Mouse (Mus musculus) liver, embryonic 14.5 days (tissue): ENCODE data around the gene Pi4ka. TPM values are rescaled to one million over a fixed set of nuclear protein-coding genes. Genes with fewer than 3 reads are reported as not detected.

ENCODE experiments used
- ATAC-seq: fragments of 200-750 bp; cut with Nextera tagmentation; 2 replicates; pipeline ENCODE4 v1.8.0; 2017; ENCODE audit warnings: moderate number of reproducible peaks, mild to moderate bottlenecking, moderate library complexity; ENCODE audit not compliant: insufficient read depth
- DNase-seq, 3 experiments: peaks; one replicate each; pipeline ENCODE4 v3.0.0-alpha.2; 2012 to 2013; ENCODE audit warnings: low read depth in 3 of 3, low spot score in 3 of 3
- H3K27ac ChIP-seq: fragments of 300-500 bp; sonication (generic); 2 replicates; pipeline ENCODE4 v1.5.1; 2014; ENCODE audit warnings: moderate library complexity, mild to moderate bottlenecking, control low read depth, inconsistent platforms
- H3K27me3 ChIP-seq: fragments of 300-500 bp; sonication (generic); 2 replicates; pipeline ENCODE4 v1.6.1; 2014; ENCODE audit warnings: mild to moderate bottlenecking, low read length, moderate library complexity; ENCODE audit not compliant: control insufficient read depth, insufficient read depth
- H3K36me3 ChIP-seq: fragments of 300-500 bp; sonication (generic); replicated peaks from 2 replicates; pipeline ENCODE4 v1.6.1; 2014; ENCODE audit warnings: low read depth; ENCODE audit not compliant: control insufficient read depth, insufficient read depth
- H3K4me1 ChIP-seq, 2 experiments: fragments of 200-500 bp in 1 of 2; fragments of 300-500 bp in 1 of 2; sonication (generic) in 1 of 2; replicated peaks; 2 replicates each; pipeline ENCODE4 v1.6.1; 2012 to 2014; ENCODE audit warnings: antibody characterized with exemption in 1 of 2, inconsistent platforms in 1 of 2, low read length in 1 of 2; ENCODE audit not compliant: control insufficient read depth in 2 of 2, insufficient read depth in 2 of 2
- H3K4me2 ChIP-seq: fragments of 300-500 bp; sonication (generic); 2 replicates; pipeline ENCODE4 v1.6.1; 2014; ENCODE audit warnings: low read depth, mild to moderate bottlenecking, control low read depth, moderate library complexity
- H3K4me3 ChIP-seq, 2 experiments: fragments of 200-500 bp in 1 of 2; fragments of 300-500 bp in 1 of 2; sonication (generic) in 1 of 2; 2 replicates each; pipeline ENCODE4 v1.5.1; 2012 to 2014; ENCODE audit warnings: low read depth in 2 of 2, low read length in 2 of 2, mild to moderate bottlenecking in 2 of 2, control low read depth in 1 of 2, inconsistent platforms in 1 of 2, moderate library complexity in 1 of 2; ENCODE audit not compliant: insufficient read depth in 1 of 2
- H3K9ac ChIP-seq: fragments of 300-500 bp; sonication (generic); replicated peaks from 2 replicates; pipeline ENCODE4 v1.6.1; 2014; ENCODE audit warnings: mild to moderate bottlenecking, control low read depth, moderate library complexity
- H3K9me3 ChIP-seq: fragments of 300-500 bp; sonication (generic); 2 replicates; pipeline ENCODE4 v1.6.1; 2016; ENCODE audit warnings: low read length, mixed read lengths; ENCODE audit not compliant: control insufficient read depth
- CTCF ChIP-seq: IDR thresholded peaks from 2 replicates; pipeline ENCODE4 v1.5.1; 2016; ENCODE audit warnings: antibody characterized with exemption, low read depth, control low read depth
- EP300 ChIP-seq: IDR thresholded peaks from 2 replicates; pipeline ENCODE4 v1.6.1; 2016; ENCODE audit warnings: antibody characterized with exemption, low read depth
- WGBS: fragments of 180-500 bp; shearing (Covaris S2); extraction: QIAGEN DNeasy Blood & Tissue Kit; methylation state at CpG from one replicate; pipeline ENCODE4 v1.1.7; 2014; ENCODE audit not compliant: insufficient replicate concordance; 5-methylcytosine and 5-hydroxymethylcytosine counted together
- polyA plus RNA-seq, 2 experiments: library from polyadenylated mRNA; depleted of rRNA in 1 of 2; stranded (reverse) in 1 of 2; unstranded in 1 of 2; fragments of >200 nt; fragmentation: Nextera tagmentation in 1 of 2; extraction: Ambion mirVana in 1 of 2; gene quantifications; 2 replicates each; pipeline versions ENCODE4 v1.2.1 to v1.2.3; 2012 to 2014

Pi4ka gene
- polyA plus RNA-seq, 2 experiments = 13.7 to 19.0 TPM

GRCm38 (mm10) chr16:17312531-17312930 lies 93.6 kb downstream of the Pi4ka start:
- 82% methylated on average over 5 of the region's 5 CpGs for WGBS
- TF ChIP-seq EP300 = no peak
- no peak for TF ChIP-seq CTCF
- no peak overlapping the region for H3K9ac ChIP-seq
- no peaks in the 10 kb centered on the region for H3K9me3 ChIP-seq
- H3K27ac ChIP-seq = no peak overlapping the region
- no peak for ATAC-seq
- no peak overlapping the region for H3K4me2 ChIP-seq
- no peaks in the 10 kb centered on the region for H3K27me3 ChIP-seq
- DNase-seq = no peak
- no peak overlapping the region for H3K4me3 ChIP-seq
- H3K36me3 ChIP-seq = no peaks in the 10 kb centered on the region; the same call in 1 of the 2 replicates
- H3K4me1 ChIP-seq = no peaks in the 10 kb centered on the region

GRCm38 (mm10) chr16:17309036-17309435 lies 97.1 kb downstream of the Pi4ka start:
- no peak overlapping the region for H3K4me2 ChIP-seq
- no peaks in the 10 kb centered on the region for H3K27me3 ChIP-seq
- 84% methylated on average over 10 of the region's 10 CpGs for WGBS
- no peak overlapping the region for H3K4me3 ChIP-seq
- H3K36me3 ChIP-seq = no peaks in the 10 kb centered on the region; the same call in 1 of the 2 replicates
- no peak overlapping the region for H3K9ac ChIP-seq
- H3K4me1 ChIP-seq = no peaks in the 10 kb centered on the region
- no peak overlapping the region for H3K27ac ChIP-seq
- DNase-seq = no peak
- no peak for ATAC-seq
- no peak for TF ChIP-seq CTCF
- no peak for TF ChIP-seq EP300
- H3K9me3 ChIP-seq = no peaks in the 10 kb centered on the region

- ATAC-seq (no peak), DNase-seq (no peak)
- Histone ChIP-seq H3K4me3 (no peak overlapping the region), H3K27ac (no peak overlapping the region), H3K36me3 (no peaks in the 10 kb centered on the region; the same call in 1 of the 2 replicates), H3K27me3 (no peaks in the 10 kb centered on the region), H3K4me1 (no peaks in the 10 kb centered on the region), H3K9me3 (no peaks in the 10 kb centered on the region), H3K9ac (no peak overlapping the region), H3K4me2 (no peak overlapping the region)
- TF ChIP-seq EP300 (no peak), CTCF (no peak)
- WGBS = 80% methylated on average over 5 of the region's 5 CpGs
Measured at GRCm38 (mm10) chr16:17307461-17307860, 98.7 kb downstream of the Pi4ka start.

GRCm38 (mm10) chr16:17303521-17304245 lies 102.4 kb downstream of the Pi4ka start:
- no peak for TF ChIP-seq EP300
- no peak for TF ChIP-seq CTCF
- no peaks in the 10 kb centered on the region for H3K9me3 ChIP-seq
- DNase-seq (no peak), ATAC-seq (no peak)
- no peak overlapping the region for H3K9ac ChIP-seq
- no peak overlapping the region for H3K4me2 ChIP-seq
- H3K4me3 ChIP-seq = no peak overlapping the region
- H3K27ac ChIP-seq = no peak overlapping the region
- no peaks in the 10 kb centered on the region for H3K36me3 ChIP-seq
- 76% methylated on average over 5 of the region's 5 CpGs for WGBS
- no peaks in the 10 kb centered on the region for H3K27me3 ChIP-seq
- H3K4me1 ChIP-seq = no peaks in the 10 kb centered on the region

- H3K4me1 ChIP-seq = no peaks in the 10 kb centered on the region
- DNase-seq = no peak
- no peak overlapping the region for H3K27ac ChIP-seq
- H3K4me3 ChIP-seq = no peak overlapping the region
- H3K9me3 ChIP-seq = no peaks in the 10 kb centered on the region
- no peaks in the 10 kb centered on the region for H3K36me3 ChIP-seq
- WGBS = 89% methylated on average over 3 of the region's 3 CpGs
- TF ChIP-seq EP300 = no peak
- no peak for TF ChIP-seq CTCF
- no peak overlapping the region for H3K4me2 ChIP-seq
- no peaks in the 10 kb centered on the region for H3K27me3 ChIP-seq
- no peak for ATAC-seq
- H3K9ac ChIP-seq = no peak overlapping the region
Measured at GRCm38 (mm10) chr16:17300818-17301217, 105.3 kb downstream of the Pi4ka start.
